Mouse (Mus musculus) embryonic fibroblast, embryonic 13.5 days (primary cell): Measurements from ENCODE around the gene Dnaic1. TPM values are rescaled to one million over a fixed set of nuclear protein-coding genes. Genes with fewer than 3 reads are reported as not detected.
A peak's percentile ranks its signal among the peaks of the same experiment; 100 is the strongest.

Experiments
- H3K27ac ChIP-seq: 2 replicates; pipeline ENCODE4 v1.5.1; 2012; ENCODE audit warnings: low read length, control low read depth, inconsistent platforms; ENCODE audit not compliant: insufficient read depth
- H3K4me1 ChIP-seq: 2 replicates; pipeline ENCODE4 v1.6.1; 2011; ENCODE audit warnings: low read length; ENCODE audit not compliant: control insufficient read depth, insufficient read depth
- H3K4me3 ChIP-seq: 2 replicates; pipeline ENCODE4 v1.5.1; 2011; ENCODE audit warnings: mild to moderate bottlenecking, control low read depth, low read length; ENCODE audit not compliant: insufficient read depth
- CTCF ChIP-seq: IDR thresholded peaks from 2 replicates; pipeline ENCODE4 v1.5.1; 2011; ENCODE audit warnings: mild to moderate bottlenecking, control low read depth, low read length, moderate library complexity, borderline replicate concordance; ENCODE audit not compliant: insufficient read depth
- POLR2A ChIP-seq: IDR thresholded peaks from 2 replicates; pipeline ENCODE4 v1.6.1; 2011; ENCODE audit warnings: low read depth, mild to moderate bottlenecking, control low read depth, low read length, moderate library complexity
- polyA plus RNA-seq: library from polyadenylated mRNA; stranded (reverse); fragments of >200 nt; gene quantifications from 2 replicates; pipeline ENCODE4 v1.2.4, GENCODE M21; 2011; ENCODE audit warnings: low read depth; ENCODE audit not compliant: missing spikeins, insufficient read length

Gene Dnaic1
- polyA plus RNA-seq, 1 experiment, result not detected

- H3K4me3 ChIP-seq, result no peak overlapping the region
- no peak for TF ChIP-seq POLR2A
- no peak overlapping the region for H3K27ac ChIP-seq
- 0 out of 2 replicates have a peak, but pooled peaks cover 8% of the 10 kb centered on the region for H3K4me1 ChIP-seq
Measured at GRCm38 (mm10) chr4:41634631-41635030, 65.1 kb downstream of the Dnaic1 start.

GRCm38 (mm10) chr4:41635224-41635623 is 65.6 kb downstream of the Dnaic1 start:
- Histone ChIP-seq H3K4me3 (no peak overlapping the region), H3K4me1 (0 out of 2 replicates have a peak, but pooled peaks cover 8% of the 10 kb centered on the region), H3K27ac (no peak overlapping the region)
- TF ChIP-seq CTCF (no peak), POLR2A (no peak)

- H3K4me3 ChIP-seq, result no peak overlapping the region
- no peak for TF ChIP-seq CTCF
- no peak for TF ChIP-seq POLR2A
- H3K4me1 ChIP-seq, result 0 out of 2 replicates have a peak, but pooled peaks cover 8% of the 10 kb centered on the region
- H3K27ac ChIP-seq, result no peak overlapping the region
Measured at GRCm38 (mm10) chr4:41635906-41636305, 66.3 kb downstream of the Dnaic1 start.

- TF ChIP-seq CTCF, result no peak
- no peak for TF ChIP-seq POLR2A
- Histone ChIP-seq H3K4me1 (0 out of 2 replicates have a peak, but pooled peaks cover 5% of the 10 kb centered on the region), H3K27ac (no peak overlapping the region; the same call in 1 of the 2 replicates), H3K4me3 (no peak overlapping the region)
Measured at GRCm38 (mm10) chr4:41636366-41636765, 66.8 kb downstream of the Dnaic1 start.

GRCm38 (mm10) chr4:41636882-41637635 is 67.5 kb downstream of the Dnaic1 start:
- TF ChIP-seq CTCF, result no peak
- TF ChIP-seq POLR2A, result no peak
- H3K4me3 ChIP-seq, result no peak overlapping the region
- no peak overlapping the region; the same call in 1 of the 2 replicates for H3K27ac ChIP-seq
- 0 out of 2 replicates have a peak, but pooled peaks cover 5% of the 10 kb centered on the region for H3K4me1 ChIP-seq

GRCm38 (mm10) chr4:41638186-41638731 is 68.7 kb downstream of the Dnaic1 start:
- 0 out of 2 replicates have a peak, but pooled peaks cover 5% of the 10 kb centered on the region for H3K4me1 ChIP-seq
- H3K27ac ChIP-seq, result no peak overlapping the region
- TF ChIP-seq POLR2A, result no peak
- no peak for TF ChIP-seq CTCF
- H3K4me3 ChIP-seq, result no peak overlapping the region

- no peak for TF ChIP-seq POLR2A
- TF ChIP-seq CTCF, result no peak
- H3K4me3 ChIP-seq, result no peak overlapping the region
- H3K4me1 ChIP-seq, result 0 out of 2 replicates have a peak, but pooled peaks cover 5% of the 10 kb centered on the region
- no peak overlapping the region for H3K27ac ChIP-seq
Measured at GRCm38 (mm10) chr4:41638828-41639213, 69.2 kb downstream of the Dnaic1 start.

- no peak for TF ChIP-seq POLR2A
- no peak for TF ChIP-seq CTCF
- no peak overlapping the region for H3K27ac ChIP-seq
- H3K4me1 ChIP-seq, result 0 out of 2 replicates have a peak, but pooled peaks cover 5% of the 10 kb centered on the region
- peak overlapping the region; percentile 39 for H3K4me3 ChIP-seq
Measured at GRCm38 (mm10) chr4:41639214-41639841, 69.8 kb downstream of the Dnaic1 start.

- H3K4me3 ChIP-seq, result peak within 1 kb of the TSS; percentile 39
- no peak for TF ChIP-seq POLR2A
- TF ChIP-seq CTCF, result no peak
- H3K4me1 ChIP-seq, result 0 out of 2 replicates have a peak, but pooled peaks cover 5% of the 10 kb centered on the region
- no peak within 1 kb of the TSS for H3K27ac ChIP-seq
Measured at GRCm38 (mm10) chr4:41639913-41640507, 70.4 kb downstream of the Dnaic1 start, which contains the start of gene Enho. Gene Enho (minus strand): TSS chr4:41640324.

GRCm38 (mm10) chr4:41641199-41641822 is 71.7 kb downstream of the Dnaic1 start:
- Histone ChIP-seq H3K4me3 (no peak overlapping the region), H3K27ac (no peak overlapping the region), H3K4me1 (0 out of 2 replicates have a peak, but pooled peaks cover 5% of the 10 kb centered on the region)
- TF ChIP-seq POLR2A, result no peak
- no peak for TF ChIP-seq CTCF
